ENCODE assay signal across 18 mouse cellular contexts in the genomic region with DNA sequence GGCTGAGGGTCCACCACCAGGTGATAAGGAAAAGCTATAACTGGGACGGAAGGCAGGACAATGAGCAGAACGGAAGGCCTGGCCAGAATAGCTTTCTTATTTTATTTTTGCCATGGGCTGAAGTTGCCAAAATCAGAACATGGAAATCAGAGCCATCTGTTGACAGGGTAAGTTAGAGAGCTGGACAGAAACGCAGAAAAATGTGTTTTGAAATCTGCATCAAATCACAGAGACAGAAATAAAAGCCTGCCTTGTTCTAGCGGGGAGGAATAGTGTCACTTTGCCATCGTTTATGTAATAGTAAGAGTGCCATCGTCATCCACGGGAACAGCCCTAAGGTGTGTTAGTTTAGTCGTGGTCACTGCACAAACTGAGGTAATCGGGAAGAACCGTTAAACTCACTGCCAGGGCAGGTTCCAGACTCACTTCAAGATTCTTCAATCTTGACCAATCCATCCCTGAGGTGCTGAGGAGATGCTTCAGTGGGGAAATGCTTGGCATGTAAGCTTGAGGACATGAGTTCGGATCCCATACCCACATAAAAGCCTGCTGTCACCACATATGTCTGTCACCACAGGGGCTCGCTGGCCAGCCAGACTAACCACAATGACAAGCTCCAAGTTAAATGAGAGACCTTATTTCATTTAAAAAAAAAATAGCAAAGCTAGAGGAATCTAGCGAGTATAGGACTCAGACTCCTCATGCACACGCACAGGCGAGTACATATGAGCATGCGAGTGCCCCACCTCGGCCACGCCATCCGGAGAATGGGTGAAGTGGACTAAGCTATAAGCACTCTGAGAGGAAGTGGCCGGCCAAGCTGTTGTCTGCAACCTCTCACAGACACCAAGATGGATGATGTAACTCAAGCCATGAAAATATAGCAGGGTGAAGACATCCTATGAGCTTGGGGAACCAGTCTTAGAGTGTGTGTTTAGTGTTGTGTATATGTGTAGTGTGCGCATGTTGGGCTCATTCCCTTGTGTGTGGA.
A peak's percentile ranks its signal among the peaks of the same experiment; 100 is the strongest.
DNase-seq lines count a peak whose midpoint lies in the region; ATAC-seq and TF ChIP-seq lines count a peak whose summit lies in the region.
"Had no signal": no experiment of that assay in that cellular context is flagged by ENCODE, and none has a peak within 500 bp of the region (broad histone marks: within the 10 kb centered on the region; RNA-seq: fewer than 3 reads in every experiment).

No protein-coding gene starts in this region.

- H3K27ac ChIP-seq in cerebellum, adult 2 months (ENCODE audit: insufficient read depth, low read length), result peak overlapping the region; percentile 29; the same call in 1 of the 2 replicates
- H3K27ac ChIP-seq in forebrain, embryonic 10.5 days, result no peak overlapping the region
- H3K27ac ChIP-seq: forebrain, embryonic 13.5 days; hindbrain, embryonic 13.5 days; liver, embryonic 14.5 days; lung, embryonic 15.5 days; midbrain, embryonic 13.5 days had no signal

- TF ChIP-seq CTCF in cerebellum, adult 2 months (IDR thresholded peaks at IDR 0.05; ENCODE audit: borderline replicate concordance, insufficient read depth, low read depth, low read length), result no peak

- peak; percentile 81 for ATAC-seq in frontal cortex, adult (ENCODE audit: low TSS enrichment)
- ATAC-seq: forebrain, embryonic 13.5 days; midbrain, embryonic 13.5 days had no signal

- H3K36me3 ChIP-seq in forebrain, embryonic 10.5 days (replicated peaks), result no peaks in the 10 kb centered on the region
- H3K36me3 ChIP-seq: heart, embryonic 12.5 days; hindbrain, embryonic 13.5 days; lung, embryonic 15.5 days; midbrain, embryonic 13.5 days had no signal

- no peak for DNase-seq in frontal cortex, postnatal 25 days (ENCODE audit: low spot score in 2 of 2)
- DNase-seq in 416B (ENCODE audit: low read depth), result peak; percentile 16
- peak; percentile 73 to 75 for DNase-seq in cerebellum, adult 2 months
- DNase-seq in cerebellum, postnatal 36 days, result peak; percentile 63 to 69
- no peak for DNase-seq in adrenal gland, postnatal 10 days
- no peak for DNase-seq in forebrain, embryonic 10.5 days (ENCODE audit: extremely low spot score, low spot score)
- DNase-seq in ovary, postnatal 36 days (ENCODE audit: low spot score), result no peak
- DNase-seq: heart, postnatal 14 days; kidney, adult 8-10 months; thymus, postnatal 14 days had no signal

- H3K4me3 ChIP-seq in cerebellum, adult 2 months (replicated peaks; ENCODE audit: insufficient read depth, low read depth, low read length), result no peak overlapping the region
- H3K4me3 ChIP-seq in forebrain, embryonic 10.5 days, result no peak overlapping the region
- H3K4me3 ChIP-seq: forebrain, embryonic 13.5 days; heart, embryonic 12.5 days; hindbrain, embryonic 13.5 days; lung, embryonic 15.5 days; midbrain, embryonic 13.5 days; myocyte had no signal

- H3K9me3 ChIP-seq in forebrain, embryonic 10.5 days, result no peaks in the 10 kb centered on the region
- H3K9me3 ChIP-seq: forebrain, embryonic 13.5 days; heart, embryonic 12.5 days; hindbrain, embryonic 13.5 days; lung, embryonic 15.5 days; midbrain, embryonic 13.5 days had no signal

- no peak for TF ChIP-seq POLR2A in cerebellum, adult 2 months (IDR thresholded peaks at IDR 0.05; ENCODE audit: borderline replicate concordance, insufficient read depth, low read length)

- no peaks in the 10 kb centered on the region for H3K27me3 ChIP-seq in cerebellum, adult 2 months (ENCODE audit: control insufficient read depth, insufficient read depth, low read length)
- no peaks in the 10 kb centered on the region for H3K27me3 ChIP-seq in forebrain, embryonic 10.5 days (ENCODE audit: poor library complexity, severe bottlenecking)
- H3K27me3 ChIP-seq: forebrain, embryonic 13.5 days; hindbrain, embryonic 13.5 days; lung, embryonic 15.5 days; midbrain, embryonic 13.5 days had no signal

- H3K4me1 ChIP-seq in cerebellum, adult 2 months (ENCODE audit: control insufficient read depth, insufficient read depth, low read length), result peaks cover 30% of the 10 kb centered on the region
- peaks cover 17% of the 10 kb centered on the region for H3K4me1 ChIP-seq in forebrain, embryonic 10.5 days
- H3K4me1 ChIP-seq: heart, embryonic 12.5 days; lung, embryonic 15.5 days had no signal

- 43% methylated on average over 21 of the region's 21 CpGs for WGBS in cerebellum, adult 2 months
- 89% methylated on average over 21 of the region's 21 CpGs for WGBS in forebrain, embryonic 10.5 days

Comparison
In these comparisons a context has a peak if more than half of its experiments do, and no peak if none do; other contexts are left out.
1. DNase-seq: peak in 416B (single experiment), cerebellum, adult 2 months (2 of 2) and cerebellum, postnatal 36 days (2 of 2); none in frontal cortex, postnatal 25 days (0 of 2), adrenal gland, postnatal 10 days (single experiment), forebrain, embryonic 10.5 days (single experiment) and ovary, postnatal 36 days (single experiment).